Mouse (Mus musculus): Measurements from ENCODE around the gene Maml2. TPM values are rescaled to one million over a fixed set of nuclear protein-coding genes. Genes with fewer than 3 reads are reported as not detected.
"Not testable (repeated sequence)": the region's sequence is repeated elsewhere in the genome, so short reads cannot be mapped to it uniquely, and the experiment has no call there.

Maml2 gene
- polyA plus RNA-seq, 1 experiment from 2014 or later: 12.9 TPM

GRCm38 (mm10) chr9:13701773-13702172 lies 404.0 kb downstream of the Maml2 start:
- H3K9me3 ChIP-seq: no peaks in the 10 kb centered on the region
- ATAC-seq (ENCODE audit: low read depth): no peak
- H3K4me3 ChIP-seq: no peak overlapping the region
- H3K4me2 ChIP-seq: no peak overlapping the region
- no peak overlapping the region for H3K27ac ChIP-seq (replicated peaks)
- WGBS: 94% methylated on average over 12 of the region's 12 CpGs
- H3K36me3 ChIP-seq: peaks cover 35% of the 10 kb centered on the region
- H3K9ac ChIP-seq: no peak overlapping the region
- H3K27me3 ChIP-seq: no peaks in the 10 kb centered on the region
- H3K4me1 ChIP-seq (replicated peaks): peaks cover 20% of the 10 kb centered on the region

GRCm38 (mm10) chr9:13703100-13703499 lies 405.3 kb downstream of the Maml2 start:
- Histone ChIP-seq H3K36me3 (peaks cover 40% of the 10 kb centered on the region), H3K27ac (replicated peaks) (no peak overlapping the region), H3K4me1 (replicated peaks) (peaks cover 7% of the 10 kb centered on the region; the same call in 1 of the 2 replicates), H3K9ac (no peak overlapping the region), H3K4me3 (no peak overlapping the region), H3K27me3 (no peaks in the 10 kb centered on the region), H3K4me2 (no peak overlapping the region), H3K9me3 (no peaks in the 10 kb centered on the region)
- no peak for ATAC-seq (ENCODE audit: low read depth)
- 84% methylated on average over 2 of the region's 2 CpGs for WGBS

- no peak for ATAC-seq (ENCODE audit: low read depth)
- H3K9me3 ChIP-seq: no peaks in the 10 kb centered on the region
- no peaks in the 10 kb centered on the region for H3K27me3 ChIP-seq
- H3K27ac ChIP-seq (replicated peaks): no peak overlapping the region
- H3K4me2 ChIP-seq: no peak overlapping the region
- H3K36me3 ChIP-seq: peaks cover 40% of the 10 kb centered on the region
- no peaks in the 10 kb centered on the region for H3K4me1 ChIP-seq (replicated peaks)
- WGBS: 82% methylated on average over 4 of the region's 4 CpGs
- no peak overlapping the region for H3K9ac ChIP-seq
- H3K4me3 ChIP-seq: no peak overlapping the region
Measured at GRCm38 (mm10) chr9:13704917-13705316, 407.2 kb downstream of the Maml2 start.

- H3K9ac ChIP-seq: no peak overlapping the region
- peaks cover 40% of the 10 kb centered on the region for H3K36me3 ChIP-seq
- H3K4me1 ChIP-seq (replicated peaks): no peaks in the 10 kb centered on the region
- H3K27ac ChIP-seq (replicated peaks): no peak overlapping the region
- H3K4me2 ChIP-seq: no peak overlapping the region
- H3K9me3 ChIP-seq: no peaks in the 10 kb centered on the region
- H3K27me3 ChIP-seq: no peaks in the 10 kb centered on the region
- H3K4me3 ChIP-seq: no peak overlapping the region
- ATAC-seq (ENCODE audit: low read depth): no peak
- WGBS: 48% methylated on average over 3 of the region's 3 CpGs
Measured at GRCm38 (mm10) chr9:13707066-13707555, 409.4 kb downstream of the Maml2 start.

- Histone ChIP-seq H3K27ac (replicated peaks) (no peak overlapping the region), H3K4me3 (no peak overlapping the region), H3K9ac (no peak overlapping the region), H3K27me3 (no peaks in the 10 kb centered on the region), H3K36me3 (peaks cover 20% of the 10 kb centered on the region), H3K4me2 (no peak overlapping the region), H3K9me3 (no peaks in the 10 kb centered on the region), H3K4me1 (replicated peaks) (no peaks in the 10 kb centered on the region)
- WGBS: 87% methylated on average over 5 of the region's 5 CpGs
- ATAC-seq (ENCODE audit: low read depth): no peak
Measured at GRCm38 (mm10) chr9:13709436-13709835, 411.7 kb downstream of the Maml2 start.

GRCm38 (mm10) chr9:13715891-13716290 lies 418.1 kb downstream of the Maml2 start:
- not testable (repeated sequence) for H3K9ac ChIP-seq; H3K4me2 ChIP-seq; ATAC-seq (ENCODE audit: low read depth); H3K9me3 ChIP-seq; H3K27me3 ChIP-seq; H3K27ac ChIP-seq (replicated peaks); H3K4me3 ChIP-seq; H3K4me1 ChIP-seq (replicated peaks); H3K36me3 ChIP-seq
- WGBS: 77% methylated on average over 2 of the region's 2 CpGs

GRCm38 (mm10) chr9:13716316-13717099 lies 418.8 kb downstream of the Maml2 start:
- Histone ChIP-seq H3K4me2 (no peak overlapping the region), H3K36me3 (no peaks in the 10 kb centered on the region), H3K9ac (no peak overlapping the region), H3K27me3 (no peaks in the 10 kb centered on the region), H3K4me1 (replicated peaks) (no peaks in the 10 kb centered on the region), H3K4me3 (no peak overlapping the region), H3K9me3 (no peaks in the 10 kb centered on the region), H3K27ac (replicated peaks) (no peak overlapping the region)
- peak; percentile 74 for ATAC-seq (ENCODE audit: low read depth)
- 28% methylated on average over 8 of the region's 8 CpGs for WGBS

GRCm38 (mm10) chr9:13748404-13748797 lies 450.6 kb downstream of the Maml2 start, which contains the start of gene Mtmr2:
TSS of gene Mtmr2 (plus strand) at chr9:13748410.
- ATAC-seq (ENCODE audit: low read depth): no peak
- Histone ChIP-seq H3K9me3 (no peaks in the 10 kb centered on the region), H3K4me3 (peak within 1 kb of the TSS; percentile 79), H3K36me3 (no peaks in the 10 kb centered on the region), H3K27me3 (no peaks in the 10 kb centered on the region), H3K4me1 (replicated peaks) (peaks cover 20% of the 10 kb centered on the region), H3K27ac (replicated peaks) (peak within 1 kb of the TSS; percentile 91), H3K4me2 (peak within 1 kb of the TSS; percentile 67), H3K9ac (peak within 1 kb of the TSS; percentile 97)
- WGBS: 45% methylated on average over 2 of the region's 2 CpGs

- WGBS: 1% methylated on average over 60 of the region's 60 CpGs
Measured at GRCm38 (mm10) chr9:13748798-13749674, 451.3 kb downstream of the Maml2 start.

GRCm38 (mm10) chr9:13749675-13749998 lies 451.9 kb downstream of the Maml2 start:
- H3K27ac ChIP-seq (replicated peaks): peak overlapping the region; percentile 91
- WGBS: 2% methylated on average over 7 of the region's 7 CpGs
- peaks cover 20% of the 10 kb centered on the region for H3K4me1 ChIP-seq (replicated peaks)
- H3K9me3 ChIP-seq: 0 out of 2 replicates have a peak, but pooled peaks cover 5% of the 10 kb centered on the region
- peak overlapping the region; percentile 67 for H3K4me2 ChIP-seq
- H3K27me3 ChIP-seq: no peaks in the 10 kb centered on the region
- no peak for ATAC-seq (ENCODE audit: low read depth)
- no peaks in the 10 kb centered on the region for H3K36me3 ChIP-seq
- H3K4me3 ChIP-seq: peak overlapping the region; percentile 79
- H3K9ac ChIP-seq: peak overlapping the region; percentile 97

More at GRCm38 (mm10) chr9:13748798-13749674, 451.3 kb downstream of the Maml2 start:
- Histone ChIP-seq H3K4me2 (peak overlapping the region; percentile 67), H3K9me3 (0 out of 2 replicates have a peak, but pooled peaks cover 5% of the 10 kb centered on the region), H3K9ac (peak overlapping the region; percentile 97), H3K27ac (replicated peaks) (peak overlapping the region; percentile 91), H3K27me3 (no peaks in the 10 kb centered on the region), H3K4me3 (peak overlapping the region; percentile 79), H3K4me1 (replicated peaks) (peaks cover 20% of the 10 kb centered on the region), H3K36me3 (no peaks in the 10 kb centered on the region)
- ATAC-seq (ENCODE audit: low read depth): peak; percentile 100

GRCm38 (mm10) chr9:13752543-13752942 lies 454.8 kb downstream of the Maml2 start:
- Histone ChIP-seq H3K27me3 (no peaks in the 10 kb centered on the region), H3K9ac (no peak overlapping the region), H3K4me2 (no peak overlapping the region), H3K27ac (replicated peaks) (no peak overlapping the region), H3K4me1 (replicated peaks) (peaks cover 20% of the 10 kb centered on the region), H3K36me3 (no peaks in the 10 kb centered on the region), H3K9me3 (0 out of 2 replicates have a peak, but pooled peaks cover 5% of the 10 kb centered on the region), H3K4me3 (no peak overlapping the region)
- WGBS: 75% methylated on average over 4 of the region's 4 CpGs
- ATAC-seq (ENCODE audit: low read depth): no peak

All from neural tube, embryonic 13.5 days (tissue).